Mouse (Mus musculus): ENCODE measurements around the gene Timd2.
"Not testable (repeated sequence)": the region's sequence is repeated elsewhere in the genome, so short reads cannot be mapped to it uniquely, and the experiment has no call there.

Timd2 gene

GRCm38 (mm10) chr11:46706664-46707356 lies at the start of gene Timd2:
Gene Timd2 (minus strand): TSS chr11:46707061.
- no peak for DNase-seq (ENCODE audit: low spot score)

- DNase-seq (ENCODE audit: low spot score), result not testable (repeated sequence)
Measured at GRCm38 (mm10) chr11:46755714-46756113, 48.9 kb upstream of the Timd2 start.

- DNase-seq (ENCODE audit: low spot score), result no peak
Measured at GRCm38 (mm10) chr11:46754669-46755068, 47.8 kb upstream of the Timd2 start.

GRCm38 (mm10) chr11:46753662-46754061 lies 46.8 kb upstream of the Timd2 start:
- no peak for DNase-seq (ENCODE audit: low spot score)

- no peak for DNase-seq (ENCODE audit: low spot score)
Measured at GRCm38 (mm10) chr11:46747996-46748395, 41.1 kb upstream of the Timd2 start.

GRCm38 (mm10) chr11:46741716-46742115 lies 34.9 kb upstream of the Timd2 start:
- no peak for DNase-seq (ENCODE audit: low spot score)

- no peak for DNase-seq (ENCODE audit: low spot score)
Measured at GRCm38 (mm10) chr11:46740886-46741285, 34.0 kb upstream of the Timd2 start.

- DNase-seq (ENCODE audit: low spot score), result no peak
Measured at GRCm38 (mm10) chr11:46739501-46739900, 32.6 kb upstream of the Timd2 start.

GRCm38 (mm10) chr11:46735076-46735475 lies 28.2 kb upstream of the Timd2 start, which contains the start of gene Havcr1:
Gene Havcr1 (plus strand): TSS chr11:46735080.
- not testable (repeated sequence) for DNase-seq (ENCODE audit: low spot score)

- DNase-seq (ENCODE audit: low spot score), result no peak
Measured at GRCm38 (mm10) chr11:46734617-46735016, 27.8 kb upstream of the Timd2 start.

GRCm38 (mm10) chr11:46733242-46733789 lies 26.5 kb upstream of the Timd2 start:
- peak; percentile 1 for DNase-seq (ENCODE audit: low spot score)

- no peak for DNase-seq (ENCODE audit: low spot score)
Measured at GRCm38 (mm10) chr11:46731541-46732070, 24.7 kb upstream of the Timd2 start.

- no peak for DNase-seq (ENCODE audit: low spot score)
Measured at GRCm38 (mm10) chr11:46698830-46699229, 8.0 kb downstream of the Timd2 start.

- DNase-seq (ENCODE audit: low spot score), result no peak
Measured at GRCm38 (mm10) chr11:46698278-46698655, 8.6 kb downstream of the Timd2 start.

GRCm38 (mm10) chr11:46697433-46698277 lies 9.2 kb downstream of the Timd2 start:
- DNase-seq (ENCODE audit: low spot score), result no peak

GRCm38 (mm10) chr11:46695849-46696248 lies 11.0 kb downstream of the Timd2 start:
- DNase-seq (ENCODE audit: low spot score), result not testable (repeated sequence)

GRCm38 (mm10) chr11:46690136-46690535 lies 16.7 kb downstream of the Timd2 start:
- no peak for DNase-seq (ENCODE audit: low spot score)

GRCm38 (mm10) chr11:46683723-46684122 lies 23.1 kb downstream of the Timd2 start:
- DNase-seq (ENCODE audit: low spot score), result no peak

- DNase-seq (ENCODE audit: low spot score), result no peak
Measured at GRCm38 (mm10) chr11:46682842-46683241, 24.0 kb downstream of the Timd2 start.

- DNase-seq (ENCODE audit: low spot score), result no peak
Measured at GRCm38 (mm10) chr11:46667938-46668337, 38.9 kb downstream of the Timd2 start.

GRCm38 (mm10) chr11:46667105-46667504 lies 39.8 kb downstream of the Timd2 start:
- DNase-seq (ENCODE audit: low spot score), result no peak
